Mouse (Mus musculus) lung, adult 2 months (tissue): ENCODE measurements around the gene Bex2. TPM values are rescaled to one million over a fixed set of nuclear protein-coding genes. Genes with fewer than 3 reads are reported as not detected.
"Not testable (repeated sequence)": the region's sequence is repeated elsewhere in the genome, so short reads cannot be mapped to it uniquely, and the experiment has no call there.

Source experiments
- DNase-seq: peaks from one replicate; pipeline ENCODE4 v3.0.0; 2022
- H3K4me1 ChIP-seq: fragments of 200-500 bp; 2 replicates; pipeline ENCODE4 v1.6.1; 2011; ENCODE audit warnings: low read length; ENCODE audit not compliant: control insufficient read depth, insufficient read depth
- H3K4me3 ChIP-seq: fragments of 200-500 bp; replicated peaks from 2 replicates; pipeline ENCODE3; 2011; ENCODE audit warnings: low read depth, mild to moderate bottlenecking, control low read depth, low read length; ENCODE audit errors: extremely low read depth
- CTCF ChIP-seq: fragments of 200-500 bp; IDR thresholded peaks from 2 replicates; pipeline ENCODE4 v1.5.1; 2011; ENCODE audit warnings: mild to moderate bottlenecking, low read length, control low read depth; ENCODE audit not compliant: insufficient read depth
- POLR2A ChIP-seq: fragments of 200-500 bp; IDR thresholded peaks from 2 replicates; pipeline ENCODE4 v1.6.1; 2011; ENCODE audit warnings: low read depth, mild to moderate bottlenecking, control low read depth, low read length, borderline replicate concordance; ENCODE audit errors: extremely low read depth
- WGBS: fragments of 180-500 bp; shearing (Covaris S2); methylation state at CpG from one replicate; pipeline ENCODE4 v1.1.7; 2018; 5-methylcytosine and 5-hydroxymethylcytosine counted together
- polyA plus RNA-seq: library from polyadenylated mRNA; depleted of rRNA; stranded (reverse); fragments of >200 nt; gene quantifications from 2 replicates; pipeline ENCODE4 v1.2.3, GENCODE M21; 2012; rRNA removed

Gene Bex2
- polyA plus RNA-seq: 18.6 and 23.7 TPM in 2 replicates

DNA sequence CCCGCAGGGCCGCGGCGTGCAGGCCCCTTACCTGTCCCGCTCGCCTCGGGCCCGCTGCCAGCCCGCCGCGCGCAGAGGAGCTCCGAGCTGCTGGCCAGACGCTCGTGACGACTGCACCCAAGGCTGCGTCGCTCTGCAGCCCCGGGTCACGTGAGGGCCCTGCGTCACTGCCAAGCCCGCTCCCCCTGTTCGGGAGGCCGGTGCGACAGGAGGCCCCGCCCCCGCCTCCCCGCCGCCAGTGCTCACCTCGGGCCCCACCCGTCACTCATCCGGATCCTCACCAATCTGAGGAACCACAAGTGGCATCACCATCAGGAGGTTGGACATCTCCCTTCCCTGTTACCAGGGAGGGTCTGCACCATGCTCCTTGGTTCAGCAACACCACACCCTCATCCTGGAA, at the start of gene Bex2:
Bex2 (minus strand) TSS at position 217 of the 400 bp plus-strand sequence.
- H3K4me1 ChIP-seq, DNase-seq: not testable (repeated sequence)
- WGBS: 16% methylated on average over 12 of the region's 32 CpGs
- H3K4me3 ChIP-seq: peak within 1 kb of the TSS; percentile 28

DNA sequence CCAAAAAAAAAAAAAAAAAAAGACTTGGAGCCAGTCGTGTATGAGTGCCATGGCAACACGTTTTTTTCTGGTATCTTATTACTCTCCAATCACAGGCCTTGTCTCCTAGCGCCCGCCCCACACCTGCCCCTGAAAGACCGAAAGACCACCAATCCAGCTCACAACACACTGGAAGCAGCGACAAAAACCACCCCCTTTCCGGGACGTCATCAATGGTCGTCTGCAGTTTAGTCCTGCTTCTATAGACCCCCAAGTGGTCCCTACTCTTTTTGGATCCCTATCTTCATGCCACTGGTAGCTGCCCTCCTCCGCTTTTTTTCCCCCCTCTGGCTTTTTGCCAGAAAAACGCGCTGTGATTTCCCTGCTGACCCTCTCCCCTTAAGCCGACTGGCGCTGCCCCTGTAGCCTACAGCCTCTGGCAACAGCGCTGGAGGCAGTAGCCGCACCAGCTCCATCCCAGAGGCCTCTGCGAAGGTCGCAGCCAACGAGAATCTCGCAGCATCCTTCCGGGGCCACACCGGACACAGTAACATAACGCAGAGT, 47.5 kb upstream of the Bex2 start:
- H3K4me3 ChIP-seq: no peak overlapping the region
- 37% methylated on average over 23 of the region's 23 CpGs for WGBS
- no peaks in the 10 kb centered on the region for H3K4me1 ChIP-seq
- TF ChIP-seq CTCF (no peak), POLR2A (no peak)
- no peak for DNase-seq

DNA sequence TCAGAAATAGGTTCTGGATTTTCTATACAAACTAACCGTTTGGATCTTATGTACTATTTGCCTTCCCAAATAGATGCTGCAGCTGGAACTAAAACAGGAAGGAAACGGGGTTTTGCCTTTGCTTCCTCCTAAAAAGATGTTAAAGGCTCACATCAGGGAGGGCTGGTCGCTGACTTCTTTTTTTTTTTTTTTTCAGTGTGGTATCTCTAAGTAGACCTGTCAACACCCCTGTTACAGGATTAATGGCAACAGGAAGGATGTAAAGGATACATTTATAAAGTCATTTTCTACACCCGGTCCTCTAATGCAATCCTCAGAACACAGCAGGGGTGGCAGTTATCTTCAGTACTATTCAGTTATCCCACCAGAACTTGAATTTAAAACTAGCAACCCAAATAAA, 47.0 kb upstream of the Bex2 start:
- H3K4me3 ChIP-seq: no peak overlapping the region
- DNase-seq: no peak
- H3K4me1 ChIP-seq: no peaks in the 10 kb centered on the region
- WGBS: 29% methylated on average over 4 of the region's 4 CpGs
- TF ChIP-seq POLR2A (no peak), CTCF (no peak)

DNA sequence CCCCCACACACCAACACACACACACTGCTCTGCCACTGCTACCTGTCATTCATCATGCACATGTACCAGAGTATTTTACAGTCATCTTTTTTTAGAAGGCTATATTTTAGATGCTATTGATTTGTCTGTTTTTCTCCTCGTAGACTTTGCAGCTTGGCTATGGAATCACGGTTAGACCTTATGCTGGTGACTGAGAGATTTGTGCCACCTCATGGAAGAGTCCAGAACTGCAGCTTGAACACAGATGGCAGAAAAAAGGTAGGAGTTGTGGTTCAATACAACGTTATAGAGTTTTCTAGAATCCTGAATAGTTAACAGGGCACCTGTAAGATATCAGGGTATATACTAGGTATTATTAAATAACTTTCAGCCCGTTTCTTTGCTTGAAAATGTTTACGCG, 39.9 kb upstream of the Bex2 start:
- Histone ChIP-seq H3K4me1 (no peaks in the 10 kb centered on the region), H3K4me3 (no peak overlapping the region)
- peak; percentile 26 for DNase-seq
- TF ChIP-seq CTCF (peak; percentile 28; the same call in 1 of the 2 replicates), POLR2A (no peak)
- WGBS: 47% methylated on average over 6 of the region's 6 CpGs

DNA sequence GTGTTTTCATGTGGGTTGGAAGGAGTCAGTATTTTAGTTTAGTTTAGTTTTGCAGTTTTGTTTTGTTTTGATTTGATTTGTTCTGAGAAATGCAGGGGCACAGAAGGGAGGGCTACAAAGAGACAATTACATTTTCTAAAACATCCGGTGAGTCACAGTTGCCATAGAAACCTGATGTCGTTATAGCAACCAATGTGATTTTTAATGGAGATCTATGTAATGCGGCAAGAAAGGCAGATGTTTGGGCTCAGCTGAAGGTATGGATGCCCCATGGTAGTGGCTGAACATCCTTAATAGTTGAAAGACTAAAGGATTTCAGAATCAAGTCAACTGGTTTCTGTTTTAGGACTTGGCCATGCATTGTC, 36.7 kb upstream of the Bex2 start:
- H3K4me3 ChIP-seq: no peak overlapping the region
- no peaks in the 10 kb centered on the region for H3K4me1 ChIP-seq
- no peak for TF ChIP-seq POLR2A
- no peak for TF ChIP-seq CTCF
- 69% methylated on average over 3 of the region's 3 CpGs for WGBS
- no peak for DNase-seq

DNA sequence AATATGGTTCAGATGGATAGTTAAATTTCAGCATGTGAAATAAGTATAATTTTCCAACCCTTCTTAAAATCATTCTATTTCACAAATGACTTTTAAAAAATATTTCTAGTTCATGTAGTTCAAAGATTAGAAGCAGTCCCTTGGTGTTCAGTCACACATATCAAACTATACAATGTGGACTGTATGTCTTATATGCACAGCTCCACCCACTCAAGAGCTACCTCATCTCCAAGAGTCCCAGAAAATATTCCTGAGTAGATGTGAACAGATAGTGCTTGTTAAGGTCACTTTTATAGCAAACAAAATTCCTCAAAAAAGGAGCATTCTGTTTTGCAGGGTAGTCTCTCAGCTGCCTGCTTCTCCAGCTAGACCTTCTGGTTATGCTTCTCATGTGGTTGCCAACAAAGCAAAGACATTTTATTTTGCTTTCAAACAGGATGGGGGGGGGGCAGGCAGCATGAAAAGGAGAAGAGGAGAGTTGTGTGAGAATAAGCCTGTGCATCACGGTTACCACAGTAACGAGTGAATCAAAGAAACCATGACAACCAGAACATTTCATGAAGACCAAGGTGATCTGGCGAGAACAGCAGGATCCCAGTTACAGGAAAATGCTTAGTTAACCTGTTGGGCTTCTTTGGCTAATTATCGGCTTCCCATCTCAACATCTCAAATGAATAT, 36.1 kb upstream of the Bex2 start:
- Histone ChIP-seq H3K4me3 (no peak overlapping the region), H3K4me1 (no peaks in the 10 kb centered on the region)
- 63% methylated on average over 4 of the region's 4 CpGs for WGBS
- TF ChIP-seq CTCF: no peak
- no peak for TF ChIP-seq POLR2A
- DNase-seq: no peak

DNA sequence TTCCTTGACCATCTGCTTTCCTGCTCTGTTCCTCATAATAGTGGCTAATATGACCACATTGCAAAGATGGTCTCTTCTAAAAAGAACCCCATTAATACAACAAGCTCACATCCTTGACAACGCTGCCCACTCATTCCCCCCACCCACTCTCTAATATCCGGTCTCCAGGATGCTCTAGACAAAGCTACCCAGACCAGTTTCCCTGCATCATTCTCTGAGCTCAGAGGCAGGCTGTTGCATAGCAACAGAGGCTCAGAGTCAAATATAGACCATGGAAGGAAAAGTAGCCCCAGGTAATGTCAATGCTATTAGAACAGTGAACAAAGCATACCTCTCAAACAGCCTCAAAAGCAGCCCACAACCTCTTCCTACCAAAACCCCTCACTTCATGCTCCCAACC, 26.4 kb upstream of the Bex2 start:
- H3K4me1 ChIP-seq: no peaks in the 10 kb centered on the region
- no peak for DNase-seq
- H3K4me3 ChIP-seq: no peak overlapping the region
- 47% methylated on average over 2 of the region's 2 CpGs for WGBS
- TF ChIP-seq CTCF: no peak

DNA sequence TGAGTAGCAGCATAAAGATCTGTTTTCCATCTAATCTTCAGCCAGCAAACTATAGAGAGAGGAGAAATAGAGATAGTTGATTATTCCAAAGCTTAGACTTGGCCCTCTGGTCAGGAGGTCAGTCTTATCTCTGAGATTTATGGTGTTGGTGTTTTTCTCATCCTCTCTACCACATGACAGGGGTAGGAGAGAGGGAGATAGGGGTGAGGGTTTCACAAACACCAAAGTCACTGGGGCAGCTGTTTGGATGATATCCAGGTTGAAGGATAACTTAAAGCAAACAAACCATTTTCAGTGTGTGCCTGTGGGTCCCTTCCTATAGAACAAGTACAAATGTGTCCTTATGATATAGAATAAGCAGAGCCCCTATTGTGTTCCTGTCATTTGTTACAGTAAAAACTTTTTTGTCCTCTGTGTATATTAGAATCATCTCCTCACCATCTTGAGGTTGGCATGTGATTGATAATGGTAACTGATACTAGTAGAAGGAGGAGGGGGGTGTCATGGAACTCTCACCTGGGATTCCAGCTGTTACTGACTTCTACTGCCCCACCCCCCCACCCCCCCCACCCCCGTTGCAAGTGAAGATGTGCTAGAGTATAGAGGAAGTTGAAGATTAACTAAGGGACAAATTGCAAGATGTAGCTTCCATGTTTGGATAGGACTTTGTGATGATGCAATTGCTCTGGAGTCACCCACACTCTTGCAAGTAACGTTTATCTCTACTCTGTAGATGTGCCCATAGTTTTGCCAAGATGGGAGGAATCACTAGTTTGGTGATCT, 24.7 kb upstream of the Bex2 start:
- H3K4me3 ChIP-seq: no peak overlapping the region
- DNase-seq: no peak
- no peaks in the 10 kb centered on the region for H3K4me1 ChIP-seq
- WGBS: 8% methylated on average over 2 of the region's 2 CpGs
- TF ChIP-seq POLR2A (no peak), CTCF (no peak)

DNA sequence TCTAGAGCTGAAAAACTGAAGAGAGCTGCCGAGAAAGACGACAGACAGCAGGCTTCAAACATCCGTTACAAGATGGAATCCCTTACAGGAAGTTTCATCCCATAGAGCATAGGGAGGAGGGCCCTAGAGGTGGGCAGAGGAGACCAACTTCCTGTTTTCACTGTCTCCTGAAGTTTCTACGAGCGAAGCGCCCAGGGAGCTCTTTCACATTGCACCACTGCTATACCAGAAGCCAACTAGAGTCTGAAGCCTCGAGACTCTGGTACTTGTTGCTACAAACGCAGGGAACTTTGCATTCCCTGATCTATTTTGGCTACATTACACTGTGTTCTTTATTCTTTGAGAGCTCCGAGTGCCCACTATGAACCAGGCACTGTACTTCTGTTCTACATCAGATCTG, 17.1 kb upstream of the Bex2 start, which contains the start of gene Nxf3:
Nxf3 (minus strand) TSS at position 101 of the 400 bp plus-strand sequence.
- WGBS: 77% methylated on average over 9 of the region's 9 CpGs
- no peak within 1 kb of the TSS for H3K4me3 ChIP-seq
- no peaks in the 10 kb centered on the region for H3K4me1 ChIP-seq
- TF ChIP-seq POLR2A (no peak), CTCF (no peak)
- DNase-seq: no peak

DNA sequence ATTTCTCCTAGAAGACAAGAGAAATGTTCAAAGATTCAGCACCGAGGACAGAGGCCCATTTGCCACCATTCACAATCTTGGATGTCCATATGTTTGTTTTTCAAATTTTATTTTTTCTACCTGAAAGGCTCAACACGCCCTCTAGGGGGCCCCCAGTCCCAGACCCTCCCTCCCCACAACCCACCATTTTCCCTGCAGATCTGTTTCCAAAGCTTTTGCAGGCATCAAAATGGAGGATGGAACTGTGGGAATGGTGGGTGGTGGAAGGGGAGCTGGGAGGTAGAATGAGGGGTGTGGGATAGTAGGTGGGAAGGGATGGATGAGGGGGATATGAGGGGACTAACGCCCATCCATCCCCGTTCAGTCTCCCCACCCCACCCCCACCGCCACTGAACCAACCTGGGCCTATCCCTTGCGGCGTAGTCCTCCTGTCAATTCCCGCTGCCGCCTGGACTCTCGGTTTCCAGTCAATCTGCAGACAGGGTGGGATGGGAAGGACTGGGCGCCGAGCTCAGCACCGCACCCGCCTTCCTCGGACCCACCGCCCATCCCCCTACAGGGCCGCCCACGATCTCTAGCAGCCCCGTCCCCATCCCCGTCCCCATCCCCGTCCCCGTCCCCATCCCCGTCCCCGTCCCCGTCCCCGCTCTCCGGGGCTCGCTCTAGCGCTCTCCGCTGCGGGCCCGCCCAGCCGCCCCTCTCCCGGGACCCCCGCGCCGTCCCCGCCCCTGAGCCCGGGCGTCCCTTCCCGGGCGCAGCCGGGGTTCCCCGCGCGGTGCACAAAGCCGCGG, 640 bp downstream of the Bex2 start:
- not testable (repeated sequence) for H3K4me1 ChIP-seq, DNase-seq
- peak overlapping the region; percentile 28 for H3K4me3 ChIP-seq
- WGBS: 34% methylated on average over 23 of the region's 48 CpGs
